Mouse (Mus musculus): ENCODE data around the gene Gm49711.

DNA sequence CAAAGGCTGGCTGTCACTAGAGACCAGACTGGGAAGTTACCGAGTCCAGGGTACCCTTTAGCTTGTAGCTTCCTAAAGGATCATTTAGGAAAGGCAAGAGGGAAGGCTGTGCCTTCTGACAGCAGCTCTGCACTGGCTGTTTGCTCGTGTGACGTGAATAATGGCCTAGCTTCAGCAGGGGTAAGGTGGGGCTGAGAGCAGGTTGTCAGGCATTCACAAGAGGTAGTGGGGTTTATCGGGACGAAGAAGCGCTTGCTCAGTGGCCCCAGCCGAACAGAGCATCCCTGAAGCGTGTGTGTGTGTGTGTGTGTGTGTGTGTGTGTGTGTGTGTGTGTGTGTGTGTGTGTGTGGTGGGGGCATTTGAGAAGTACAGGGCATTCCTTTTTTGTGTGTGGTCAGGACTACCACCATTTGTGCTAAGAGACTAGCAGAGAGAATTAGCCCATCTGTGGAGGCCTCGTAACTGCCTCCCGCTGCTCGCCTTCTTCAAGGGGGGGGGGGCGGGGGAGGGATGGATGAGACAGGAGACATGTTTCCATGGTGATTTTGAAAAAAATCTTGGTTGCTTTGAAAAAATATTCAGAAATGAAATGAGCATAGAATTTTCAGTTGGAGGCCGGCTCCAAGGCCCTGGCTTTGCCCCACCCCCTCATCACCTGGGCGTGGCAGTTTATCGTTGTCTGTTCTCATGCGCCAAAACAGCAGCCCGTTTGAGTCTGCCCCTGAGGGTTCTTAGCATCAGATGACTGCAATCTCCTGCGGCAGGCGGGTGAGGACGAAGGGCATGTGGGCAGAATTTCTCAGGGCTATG, 57.7 kb downstream of the Gm49711 start:
- TF ChIP-seq POLR2A (IDR thresholded peaks at IDR 0.05; ENCODE audit: borderline replicate concordance, extremely low read depth, low read depth, low read length) (no peak), CTCF (IDR thresholded peaks at IDR 0.05; ENCODE audit: insufficient read depth, low read length) (no peak)
